Mouse (Mus musculus): ENCODE results near the gene Mafg. TPM values are rescaled to one million over a fixed set of nuclear protein-coding genes. Genes with fewer than 3 reads are reported as not detected.
"Not testable (repeated sequence)": the region's sequence is repeated elsewhere in the genome, so short reads cannot be mapped to it uniquely, and the experiment has no call there.

Gene Mafg
- polyA plus RNA-seq (2015; fragmentation: Nextera tagmentation; extraction: Ambion mirVana) = 24.4 and 31.2 TPM in 2 replicates

DNA sequence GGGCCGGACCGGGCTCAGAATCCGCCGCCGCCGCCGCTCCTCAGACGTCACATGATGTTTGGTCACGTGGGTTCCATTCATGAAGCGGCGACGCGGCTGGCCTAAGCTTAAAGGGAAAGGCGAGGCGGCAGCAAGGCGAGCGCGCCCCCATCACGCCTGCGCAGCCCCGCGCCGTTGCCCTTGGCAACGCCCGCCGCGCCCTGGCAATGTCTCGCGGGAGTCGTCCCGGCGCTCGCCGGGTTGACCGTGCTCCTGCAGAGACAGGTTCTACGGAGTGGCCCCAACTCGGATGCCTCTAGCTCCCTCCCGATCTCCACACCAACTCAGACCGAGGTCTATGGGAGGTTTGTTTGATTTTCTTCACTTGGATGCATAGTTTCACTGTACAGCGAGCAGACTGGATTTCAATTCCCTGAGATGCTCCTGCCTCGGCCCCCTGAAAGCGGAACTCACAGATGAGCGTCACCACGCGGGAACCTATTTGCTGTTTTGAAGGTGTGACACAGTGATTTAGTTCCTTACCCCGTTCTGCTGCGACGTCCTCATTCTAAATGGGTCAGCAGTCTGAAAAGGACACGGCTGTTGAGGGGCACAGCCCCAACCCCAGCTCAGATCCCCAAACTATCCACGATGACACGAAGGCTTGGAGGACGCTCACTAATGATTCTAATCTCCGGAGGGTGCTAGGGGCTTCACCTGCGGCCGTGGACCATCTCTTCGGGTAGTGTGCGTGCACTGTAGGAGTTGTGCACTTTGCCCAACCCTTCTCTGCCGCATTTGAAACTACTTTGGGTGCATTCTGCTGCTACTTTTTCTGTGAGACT is at the start of gene Mafg:
Gene Mafg, minus strand, starts transcription at position 81 of the 824 bp plus-strand sequence.
- H3K9ac ChIP-seq (replicated peaks) = peak within 1 kb of the TSS; percentile 92
- no peaks in the 10 kb centered on the region for H3K27me3 ChIP-seq
- peak within 1 kb of the TSS; percentile 88 for H3K4me2 ChIP-seq (replicated peaks)
- no peaks in the 10 kb centered on the region for H3K9me3 ChIP-seq
- peak; percentile 92 for ATAC-seq
- H3K27ac ChIP-seq = peak within 1 kb of the TSS; percentile 87
- H3K36me3 ChIP-seq = peaks cover 9% of the 10 kb centered on the region
- WGBS = 12% methylated on average over 57 of the region's 58 CpGs
- H3K4me3 ChIP-seq (replicated peaks) = peak within 1 kb of the TSS; percentile 95
- H3K4me1 ChIP-seq (replicated peaks) = peaks cover 33% of the 10 kb centered on the region

DNA sequence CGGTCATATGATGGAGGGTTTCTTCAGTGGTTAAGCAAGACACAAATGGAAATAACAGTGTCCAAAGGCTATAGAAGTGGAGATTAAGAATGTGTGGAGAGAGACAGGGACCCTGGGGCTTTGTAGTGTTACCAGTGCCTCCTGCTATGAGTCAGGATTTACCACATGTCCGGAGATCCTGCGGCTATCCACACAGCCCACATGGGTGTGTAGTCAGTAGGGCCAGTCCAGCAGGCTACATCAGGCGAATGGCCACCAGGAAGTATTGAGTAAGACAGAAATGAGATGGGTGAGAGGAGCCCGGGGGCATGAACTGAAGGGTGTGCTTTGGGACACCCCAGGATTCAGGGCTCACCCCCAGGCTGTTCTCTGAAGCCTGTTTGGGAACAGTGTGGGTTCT is 49.3 kb upstream of the Mafg start:
- Histone ChIP-seq H3K4me3 (replicated peaks) (no peak overlapping the region), H3K4me1 (replicated peaks) (no peaks in the 10 kb centered on the region), H3K27ac (no peak overlapping the region), H3K9ac (replicated peaks) (no peak overlapping the region), H3K27me3 (no peaks in the 10 kb centered on the region), H3K9me3 (no peaks in the 10 kb centered on the region), H3K36me3 (peaks cover 73% of the 10 kb centered on the region), H3K4me2 (replicated peaks) (no peak overlapping the region)
- WGBS = 96% methylated on average over 5 of the region's 5 CpGs
- ATAC-seq = no peak

DNA sequence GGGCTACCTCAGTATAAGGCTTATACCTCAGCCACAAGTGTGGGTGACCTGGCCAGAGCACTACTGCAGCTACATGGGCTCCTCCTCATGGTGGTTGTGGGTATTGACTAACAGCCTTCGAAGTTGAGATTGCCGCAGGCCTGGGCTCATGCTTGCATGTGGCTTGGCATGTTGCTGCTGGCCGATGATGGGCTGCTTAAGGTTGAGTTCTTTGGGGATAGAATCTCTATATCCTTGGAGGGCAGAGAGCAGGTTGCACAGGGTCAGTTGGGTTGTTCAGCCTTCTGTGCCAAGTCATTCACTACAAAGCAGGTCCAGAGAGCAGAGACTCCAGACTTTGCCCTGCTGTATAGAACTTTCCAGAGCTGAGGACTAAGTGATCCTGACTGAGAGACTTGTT is 46.5 kb upstream of the Mafg start:
- WGBS = 88% methylated on average over 3 of the region's 3 CpGs
- no peak for ATAC-seq
- peaks cover 64% of the 10 kb centered on the region for H3K36me3 ChIP-seq
- no peak overlapping the region for H3K4me3 ChIP-seq (replicated peaks)
- H3K9me3 ChIP-seq = no peaks in the 10 kb centered on the region
- H3K4me2 ChIP-seq (replicated peaks) = no peak overlapping the region
- no peak overlapping the region for H3K27ac ChIP-seq
- H3K27me3 ChIP-seq = no peaks in the 10 kb centered on the region
- no peak overlapping the region for H3K9ac ChIP-seq (replicated peaks)
- H3K4me1 ChIP-seq (replicated peaks) = peaks cover 5% of the 10 kb centered on the region; the same call in 1 of the 2 replicates

DNA sequence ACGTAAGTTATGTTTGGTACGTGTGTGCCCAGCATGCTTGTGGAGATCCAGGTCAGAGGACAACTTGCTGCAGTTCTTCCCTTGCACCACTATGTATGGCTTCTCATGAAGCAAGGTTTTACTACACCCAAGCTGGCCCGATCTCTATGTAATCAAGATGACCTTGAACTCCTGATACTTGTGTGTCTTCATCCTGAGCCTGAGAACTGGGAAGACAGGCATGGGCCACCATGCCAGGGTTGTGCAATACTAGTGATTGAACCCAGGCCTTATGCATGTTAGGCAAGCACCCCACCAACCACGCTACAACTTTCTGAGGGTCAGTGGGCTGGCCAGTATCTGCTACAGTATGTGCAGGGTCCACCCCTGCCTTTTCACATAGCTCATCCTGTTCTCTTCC is 43.6 kb upstream of the Mafg start:
- no peak overlapping the region for H3K4me3 ChIP-seq (replicated peaks)
- H3K9me3 ChIP-seq = no peaks in the 10 kb centered on the region
- H3K36me3 ChIP-seq = peaks cover 53% of the 10 kb centered on the region
- H3K4me2 ChIP-seq (replicated peaks) = no peak overlapping the region
- peaks cover 25% of the 10 kb centered on the region for H3K4me1 ChIP-seq (replicated peaks)
- no peak overlapping the region for H3K9ac ChIP-seq (replicated peaks)
- H3K27ac ChIP-seq = no peak overlapping the region
- no peak for ATAC-seq
- 96% methylated on average over 4 of the region's 4 CpGs for WGBS
- H3K27me3 ChIP-seq = no peaks in the 10 kb centered on the region

DNA sequence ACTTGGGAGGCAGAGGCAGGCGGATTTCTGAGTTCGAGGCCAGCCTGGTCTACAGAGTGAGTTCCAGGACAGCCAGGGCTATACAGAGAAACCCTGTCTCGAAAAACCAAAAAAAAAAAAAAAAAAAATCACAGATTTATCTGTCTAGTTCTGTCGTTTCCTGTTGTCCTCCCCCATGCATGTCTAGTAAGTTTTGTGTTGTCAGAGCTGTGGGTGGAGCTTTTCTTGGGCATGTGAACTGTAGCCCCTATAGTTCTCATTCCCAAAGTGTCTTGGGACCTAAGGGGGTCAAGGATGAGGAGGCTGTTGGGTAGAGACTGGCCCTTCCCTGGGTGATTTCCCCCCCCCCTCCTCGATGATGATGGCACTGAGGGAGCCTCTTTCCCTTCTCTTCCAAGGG is 42.5 kb upstream of the Mafg start:
- 100% methylated on average over 4 of the region's 5 CpGs for WGBS
- ATAC-seq; H3K4me3 ChIP-seq (replicated peaks); H3K4me2 ChIP-seq (replicated peaks); H3K27ac ChIP-seq; H3K9ac ChIP-seq (replicated peaks); H3K27me3 ChIP-seq; H3K9me3 ChIP-seq: not testable (repeated sequence)
- Histone ChIP-seq H3K4me1 (replicated peaks) (peaks cover 25% of the 10 kb centered on the region), H3K36me3 (peaks cover 46% of the 10 kb centered on the region)

DNA sequence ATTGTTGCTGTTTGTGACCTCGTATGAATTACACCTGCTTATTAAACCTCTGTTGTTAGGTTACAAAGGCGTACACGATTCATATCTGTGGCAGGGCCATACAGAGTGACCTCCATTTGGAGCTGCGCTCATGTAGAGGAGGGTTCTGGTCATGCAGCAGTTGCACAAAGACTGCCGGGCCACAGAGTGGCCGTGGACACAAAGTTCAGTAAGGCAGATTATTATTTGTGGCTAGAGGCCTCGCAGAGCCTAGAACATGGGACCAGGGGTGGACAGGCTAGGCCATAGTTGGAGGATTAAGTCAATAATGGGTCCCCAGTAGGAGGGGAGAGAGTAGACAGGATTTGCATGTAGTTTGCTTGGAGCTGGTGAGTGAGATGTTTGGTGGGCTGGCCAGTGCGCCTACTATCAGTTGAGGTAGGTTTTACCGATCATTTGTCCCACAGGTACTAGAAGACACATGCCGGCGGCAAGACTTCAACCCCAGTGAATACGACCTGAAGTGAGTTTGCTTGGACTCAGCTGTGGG is 40.3 kb upstream of the Mafg start:
- ATAC-seq = peak; percentile 54

DNA sequence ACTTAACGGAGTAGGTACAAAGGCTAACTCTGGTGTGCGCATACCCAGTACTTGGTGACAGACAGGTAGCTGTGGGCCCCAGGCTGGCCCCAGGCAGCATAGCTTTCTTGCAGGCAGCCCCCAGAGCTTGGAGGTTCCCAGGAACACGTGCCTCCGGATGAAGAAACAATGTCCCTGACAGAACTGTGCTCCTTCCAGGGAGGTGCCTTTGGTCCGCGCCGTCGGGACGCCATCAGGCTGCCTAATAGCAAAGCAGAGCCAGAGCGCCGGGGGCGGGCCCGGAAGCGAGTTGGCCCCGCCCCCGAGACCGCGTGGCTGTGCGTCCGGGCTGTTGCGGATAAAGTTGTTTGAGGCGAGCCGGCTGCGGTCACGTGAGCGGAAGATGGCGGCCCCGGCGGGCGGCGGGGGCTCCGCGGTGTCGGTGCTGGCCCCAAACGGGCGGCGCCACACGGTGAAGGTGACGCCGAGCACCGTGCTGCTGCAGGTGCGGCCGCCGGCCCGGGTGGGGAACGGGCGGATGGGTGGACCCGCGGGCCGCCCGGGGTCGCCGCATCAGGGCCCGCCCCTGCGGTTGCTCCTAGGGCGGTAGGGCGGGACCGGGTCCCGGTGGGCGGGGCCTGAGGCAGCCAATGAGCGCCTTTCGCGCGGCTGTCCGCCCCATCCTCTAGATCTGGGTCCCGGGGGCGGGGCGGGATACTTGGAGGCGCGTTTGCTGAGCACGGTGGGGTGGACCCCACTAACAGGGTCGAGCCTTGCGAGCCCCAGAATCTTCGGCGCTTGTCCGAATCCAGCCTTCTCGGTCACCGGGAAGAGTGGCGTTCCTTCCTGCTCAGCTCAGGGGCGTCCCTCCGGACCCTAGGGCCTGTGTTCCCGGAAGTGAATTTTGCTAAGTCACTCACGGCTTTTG is 39.5 kb upstream of the Mafg start, which contains the start of gene Aspscr1:
Gene Aspscr1, plus strand, starts transcription at position 287 of the 907 bp plus-strand sequence.
- H3K4me1 ChIP-seq (replicated peaks) = peaks cover 25% of the 10 kb centered on the region
- peak; percentile 95 for ATAC-seq
- peak within 1 kb of the TSS; percentile 91 for H3K4me2 ChIP-seq (replicated peaks)
- H3K9ac ChIP-seq (replicated peaks) = peak within 1 kb of the TSS; percentile 80
- H3K27me3 ChIP-seq = no peaks in the 10 kb centered on the region
- H3K9me3 ChIP-seq = no peaks in the 10 kb centered on the region
- WGBS = 1% methylated on average over 74 of the region's 83 CpGs
- H3K27ac ChIP-seq = peak within 1 kb of the TSS; percentile 92
- H3K36me3 ChIP-seq = peaks cover 17% of the 10 kb centered on the region
- peak within 1 kb of the TSS; percentile 74 for H3K4me3 ChIP-seq (replicated peaks)

More for the DNA sequence above, 40.3 kb upstream of the Mafg start:
- peak overlapping the region; percentile 91 for H3K4me2 ChIP-seq (replicated peaks)
- peaks cover 25% of the 10 kb centered on the region for H3K4me1 ChIP-seq (replicated peaks)
- no peaks in the 10 kb centered on the region for H3K9me3 ChIP-seq
- no peaks in the 10 kb centered on the region for H3K27me3 ChIP-seq
- peak overlapping the region; percentile 74 for H3K4me3 ChIP-seq (replicated peaks)
- H3K27ac ChIP-seq = peak overlapping the region; percentile 92
- 37% methylated on average over 12 of the region's 12 CpGs for WGBS
- peak overlapping the region; percentile 80 for H3K9ac ChIP-seq (replicated peaks)
- H3K36me3 ChIP-seq = peaks cover 24% of the 10 kb centered on the region

DNA sequence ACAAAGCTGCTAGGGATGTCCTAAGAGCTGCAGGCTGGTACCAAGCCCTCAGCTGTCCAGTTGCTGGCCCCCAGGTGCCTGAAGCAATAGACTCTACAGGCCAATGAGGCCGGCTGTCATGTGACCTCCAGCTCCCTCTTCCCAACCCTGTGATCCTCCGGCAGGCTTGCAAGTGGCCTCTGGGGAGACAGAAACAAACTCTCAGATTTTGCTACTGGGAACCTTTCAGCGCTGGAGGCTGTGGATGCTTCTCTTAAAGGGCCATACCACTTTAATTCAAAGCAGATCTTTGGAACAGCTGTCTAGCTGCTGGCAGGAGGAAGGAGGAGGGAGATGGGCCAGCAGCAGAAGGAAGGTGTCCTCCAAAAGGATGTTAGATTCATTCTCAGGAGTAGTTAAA is 33.2 kb upstream of the Mafg start:
- 4% methylated on average over 3 of the region's 3 CpGs for WGBS
- H3K4me2 ChIP-seq (replicated peaks) = no peak overlapping the region
- ATAC-seq = no peak
- H3K4me1 ChIP-seq (replicated peaks) = peaks cover 6% of the 10 kb centered on the region
- H3K27me3 ChIP-seq = peaks cover 38% of the 10 kb centered on the region
- H3K9ac ChIP-seq (replicated peaks) = no peak overlapping the region
- H3K27ac ChIP-seq = no peak overlapping the region
- no peaks in the 10 kb centered on the region for H3K9me3 ChIP-seq
- H3K4me3 ChIP-seq (replicated peaks) = no peak overlapping the region
- no peaks in the 10 kb centered on the region for H3K36me3 ChIP-seq

DNA sequence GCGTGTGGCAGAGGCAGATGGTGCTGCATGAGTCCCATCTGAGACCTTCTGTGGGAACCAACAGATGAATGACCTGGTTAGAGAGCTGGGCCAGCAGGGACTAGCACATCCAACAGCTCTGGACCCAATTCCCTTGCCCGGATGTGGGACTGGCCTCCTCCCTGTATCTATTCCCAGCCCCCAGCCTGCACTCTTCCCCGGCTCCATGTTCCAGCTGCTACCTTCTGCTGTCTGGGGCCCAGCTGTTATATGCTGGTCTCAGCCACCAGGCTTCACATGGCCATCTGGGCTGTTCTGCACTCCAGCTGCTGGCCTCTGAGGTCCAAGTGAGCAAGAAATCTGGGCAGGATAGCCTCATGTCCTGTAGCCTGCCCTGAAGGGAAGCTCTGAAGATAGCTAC is 32.0 kb upstream of the Mafg start:
- H3K9ac ChIP-seq (replicated peaks) = no peak overlapping the region
- no peak overlapping the region for H3K4me3 ChIP-seq (replicated peaks)
- 81% methylated on average over 3 of the region's 3 CpGs for WGBS
- no peak overlapping the region for H3K27ac ChIP-seq
- peaks cover 16% of the 10 kb centered on the region for H3K4me1 ChIP-seq (replicated peaks)
- H3K9me3 ChIP-seq = no peaks in the 10 kb centered on the region
- H3K36me3 ChIP-seq = no peaks in the 10 kb centered on the region
- no peak for ATAC-seq
- H3K4me2 ChIP-seq (replicated peaks) = no peak overlapping the region
- peaks cover 50% of the 10 kb centered on the region for H3K27me3 ChIP-seq

DNA sequence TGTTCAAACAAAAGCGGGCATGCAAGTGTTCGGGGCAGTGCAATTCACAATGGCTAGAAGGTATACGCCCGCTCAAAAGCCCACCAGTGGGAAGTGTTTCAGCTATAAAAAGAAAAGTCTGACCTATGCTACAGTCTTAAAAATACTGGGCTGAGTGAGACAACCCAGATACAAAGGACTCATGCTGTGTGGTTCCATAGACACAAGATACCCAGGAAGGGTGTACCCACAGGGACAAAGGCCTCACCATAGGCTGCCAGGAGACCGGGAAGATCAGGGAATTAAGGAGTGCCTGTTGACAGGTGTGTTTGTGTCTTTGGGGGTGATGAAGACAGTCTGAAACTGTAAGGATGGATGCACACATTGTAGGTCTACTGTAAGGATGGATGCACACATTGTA is 30.3 kb upstream of the Mafg start:
- H3K27me3 ChIP-seq = peaks cover 67% of the 10 kb centered on the region
- no peak overlapping the region for H3K4me2 ChIP-seq (replicated peaks)
- 53% methylated on average over 5 of the region's 5 CpGs for WGBS
- no peak overlapping the region for H3K27ac ChIP-seq
- no peak for ATAC-seq
- peaks cover 25% of the 10 kb centered on the region for H3K4me1 ChIP-seq (replicated peaks)
- no peak overlapping the region for H3K4me3 ChIP-seq (replicated peaks)
- no peaks in the 10 kb centered on the region for H3K36me3 ChIP-seq
- H3K9me3 ChIP-seq = no peaks in the 10 kb centered on the region
- no peak overlapping the region for H3K9ac ChIP-seq (replicated peaks)

DNA sequence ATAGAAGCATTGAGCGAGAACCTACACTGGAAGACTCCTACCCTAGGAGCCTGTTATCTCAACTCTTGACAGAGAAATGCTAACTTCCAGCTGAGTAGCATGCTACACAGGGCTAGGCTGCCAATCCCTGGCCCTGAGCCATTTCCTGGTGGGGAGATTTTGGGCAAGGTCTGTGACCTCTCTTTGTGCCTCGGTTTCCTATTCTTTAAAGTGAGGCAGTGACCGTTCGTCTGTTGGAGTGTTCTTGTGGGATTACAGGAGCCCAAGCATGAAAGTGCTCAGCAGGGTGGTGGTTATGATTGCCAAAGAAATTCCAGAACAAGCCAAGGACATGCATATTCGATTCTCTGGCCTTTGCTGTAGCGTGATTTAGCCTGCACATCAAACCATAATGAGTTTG is 29.4 kb upstream of the Mafg start:
- Histone ChIP-seq H3K27ac (no peak overlapping the region), H3K4me3 (replicated peaks) (no peak overlapping the region), H3K4me2 (replicated peaks) (no peak overlapping the region), H3K27me3 (peaks cover 76% of the 10 kb centered on the region), H3K9me3 (no peaks in the 10 kb centered on the region), H3K4me1 (replicated peaks) (peaks cover 25% of the 10 kb centered on the region), H3K36me3 (no peaks in the 10 kb centered on the region), H3K9ac (replicated peaks) (no peak overlapping the region)
- no peak for ATAC-seq
- 22% methylated on average over 6 of the region's 6 CpGs for WGBS

DNA sequence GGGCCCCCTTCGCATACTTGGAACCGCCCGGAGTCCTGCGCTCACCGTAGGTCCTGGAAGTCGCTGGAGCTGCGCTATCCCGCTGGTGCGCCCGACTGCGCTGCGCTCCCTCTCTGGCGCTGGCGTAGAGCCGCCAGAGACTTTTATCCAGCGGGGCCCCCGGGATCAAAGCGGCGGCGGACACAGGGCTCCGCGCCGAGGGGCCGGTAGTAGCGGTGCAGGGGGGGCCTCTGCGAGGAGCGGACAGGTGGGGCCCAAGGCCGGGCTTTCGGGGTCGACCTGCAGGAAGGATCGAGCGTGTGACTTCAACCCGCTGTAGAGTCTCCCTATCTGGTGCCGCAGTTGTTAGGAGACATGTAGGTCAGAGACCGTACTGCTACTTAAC is 27.7 kb upstream of the Mafg start, which contains the start of gene Notum:
Gene Notum, minus strand, starts transcription at position 100 of the 385 bp plus-strand sequence.
- Histone ChIP-seq H3K9ac (replicated peaks) (no peak within 1 kb of the TSS), H3K27ac (no peak within 1 kb of the TSS), H3K4me1 (replicated peaks) (peaks cover 19% of the 10 kb centered on the region), H3K27me3 (peaks cover 93% of the 10 kb centered on the region), H3K4me2 (replicated peaks) (peak within 1 kb of the TSS; percentile 60), H3K36me3 (no peaks in the 10 kb centered on the region), H3K9me3 (no peaks in the 10 kb centered on the region), H3K4me3 (replicated peaks) (peak within 1 kb of the TSS; percentile 38)
- under 1% methylated on average over 35 of the region's 35 CpGs for WGBS
- no peak for ATAC-seq
